8 mouse cellular contexts compared by ENCODE assay signal in genomic region chr9:77751091-77751521, GRCm38 (mm10). TPM values are rescaled to one million over a fixed set of nuclear protein-coding genes. Genes with fewer than 3 reads are reported as not detected.
DNase-seq lines count a peak whose midpoint lies in the region; ATAC-seq and TF ChIP-seq lines count a peak whose summit lies in the region.

No protein-coding gene starts in this region.

- 0 out of 2 replicates have a peak, but pooled peaks have one; percentile 27 for TF ChIP-seq POLR2A in bone marrow, adult 2 months (IDR thresholded peaks at IDR 0.05; ENCODE audit: borderline replicate concordance, control insufficient read depth, low read depth, low read length)

- peak overlapping the region; percentile 83 for H3K4me3 ChIP-seq in bone marrow, adult 2 months (replicated peaks; ENCODE audit: control insufficient read depth, low read depth, low read length)
- H3K4me3 ChIP-seq in heart, embryonic 14.5 days (ENCODE audit: control insufficient read depth in 1 of 2, insufficient read depth in 1 of 2, low read depth in 1 of 2, low read length in 2 of 2) = peak overlapping the region; percentile 58 to 90
- peak overlapping the region; percentile 71 for H3K4me3 ChIP-seq in liver, embryonic 16.5 days (ENCODE audit: low read depth, low read length)
- H3K4me3 ChIP-seq in stomach, postnatal 0 days (ENCODE audit: low read depth, low read length) = peak overlapping the region; percentile 60

- peak; percentile 27 for DNase-seq in layer of hippocampus, adult 9-10 months (ENCODE audit: low spot score)
- no peak for DNase-seq in layer of hippocampus, adult 11-12 months (ENCODE audit: low spot score)
- DNase-seq in stomach, postnatal 0 days (ENCODE audit: low spot score) = no peak
- DNase-seq in cerebellum, adult 8-10 months = no peak
- DNase-seq in right cerebral cortex, postnatal 14 days = no peak

- 0 out of 2 replicates have a peak, but pooled peaks have one; percentile 2 for ATAC-seq in heart, embryonic 14.5 days (ENCODE audit: insufficient number of reproducible peaks, insufficient read depth, low FRiP score, low read depth)
- no peak for ATAC-seq in liver, embryonic 16.5 days (ENCODE audit: low read depth)
- ATAC-seq in stomach, postnatal 0 days (ENCODE audit: low FRiP score, low TSS enrichment) = no peak

- under 1% methylated on average over 12 of the region's 12 CpGs for WGBS in bone marrow, adult 2 months
- WGBS in heart, embryonic 14.5 days = 0% methylated on average over 12 of the region's 12 CpGs
- WGBS in liver, embryonic 16.5 days (ENCODE audit: insufficient replicate concordance) = under 1% methylated on average over 12 of the region's 12 CpGs
- WGBS in stomach, postnatal 0 days = under 1% methylated on average over 12 of the region's 12 CpGs

- TF ChIP-seq EP300 in stomach, postnatal 0 days (optimal IDR thresholded peaks at IDR 0.05) = no peak

- H3K27me3 ChIP-seq in heart, embryonic 14.5 days (ENCODE audit: control insufficient read depth, insufficient read depth, low read length) = no peaks in the 10 kb centered on the region
- no peaks in the 10 kb centered on the region for H3K27me3 ChIP-seq in liver, embryonic 16.5 days (ENCODE audit: control insufficient read depth, insufficient read depth, low read depth, low read length)
- no peaks in the 10 kb centered on the region for H3K27me3 ChIP-seq in stomach, postnatal 0 days (ENCODE audit: control insufficient read depth, insufficient read depth, low read length)

- peak overlapping the region; percentile 67 for H3K4me2 ChIP-seq in heart, embryonic 14.5 days (ENCODE audit: low read length)
- H3K4me2 ChIP-seq in liver, embryonic 16.5 days (ENCODE audit: low read depth, low read length) = peak overlapping the region; percentile 97
- H3K4me2 ChIP-seq in stomach, postnatal 0 days (replicated peaks; ENCODE audit: low read depth) = peak overlapping the region; percentile 77

- peak overlapping the region; percentile 73 for H3K9ac ChIP-seq in heart, embryonic 14.5 days (ENCODE audit: low read length)
- peak overlapping the region; percentile 83 for H3K9ac ChIP-seq in liver, embryonic 16.5 days (ENCODE audit: low read depth, low read length)
- H3K9ac ChIP-seq in stomach, postnatal 0 days (ENCODE audit: low read length) = peak overlapping the region; percentile 77

- peak overlapping the region; percentile 85 for H3K27ac ChIP-seq in bone marrow, adult 2 months (ENCODE audit: control insufficient read depth, insufficient read depth, low read depth, low read length, poor library complexity)
- peak overlapping the region; percentile 88 to 94 for H3K27ac ChIP-seq in heart, embryonic 14.5 days (replicated peaks in 1 of 2; ENCODE audit: control insufficient read depth in 1 of 2, insufficient read depth in 1 of 2, low read depth in 2 of 2, low read length in 2 of 2)
- H3K27ac ChIP-seq in liver, embryonic 16.5 days (ENCODE audit: low read length) = peak overlapping the region; percentile 95
- peak overlapping the region; percentile 93 for H3K27ac ChIP-seq in stomach, postnatal 0 days (replicated peaks)

- H3K9me3 ChIP-seq in heart, embryonic 14.5 days (ENCODE audit: control insufficient read depth, low read length) = no peaks in the 10 kb centered on the region
- H3K9me3 ChIP-seq in liver, embryonic 16.5 days (replicated peaks; ENCODE audit: control insufficient read depth, low read length) = no peaks in the 10 kb centered on the region
- H3K9me3 ChIP-seq in stomach, postnatal 0 days (ENCODE audit: control insufficient read depth, low read length) = no peaks in the 10 kb centered on the region

- no peaks in the 10 kb centered on the region for H3K36me3 ChIP-seq in heart, embryonic 14.5 days (ENCODE audit: control insufficient read depth, insufficient read depth, low read length)
- no peaks in the 10 kb centered on the region for H3K36me3 ChIP-seq in liver, embryonic 16.5 days (ENCODE audit: control insufficient read depth, insufficient read depth)
- no peaks in the 10 kb centered on the region for H3K36me3 ChIP-seq in stomach, postnatal 0 days (ENCODE audit: control insufficient read depth, insufficient read depth, low read length)

- no peaks in the 10 kb centered on the region; the same call in 1 of the 2 replicates for H3K4me1 ChIP-seq in bone marrow, adult 2 months (ENCODE audit: control insufficient read depth, insufficient read depth, low read length)
- peaks cover 2 to 9% of the 10 kb centered on the region in 2 experiments; a peak in 3 of 4 replicates for H3K4me1 ChIP-seq in heart, embryonic 14.5 days (ENCODE audit: control insufficient read depth in 2 of 2, insufficient read depth in 2 of 2, low read length in 2 of 2)
- H3K4me1 ChIP-seq in liver, embryonic 16.5 days (ENCODE audit: control insufficient read depth, low read depth, low read length) = peaks cover 24% of the 10 kb centered on the region
- H3K4me1 ChIP-seq in stomach, postnatal 0 days (replicated peaks; ENCODE audit: control insufficient read depth, insufficient read depth) = 0 out of 2 replicates have a peak, but pooled peaks cover 2% of the 10 kb centered on the region

- TF ChIP-seq CTCF in bone marrow, adult 2 months (IDR thresholded peaks at IDR 0.05; ENCODE audit: control insufficient read depth, insufficient read depth, low read length) = no peak
- TF ChIP-seq CTCF in stomach, postnatal 0 days (IDR thresholded peaks at IDR 0.05; ENCODE audit: low read depth) = no peak

RNA-seq across cellular contexts. Expression of gene Gclc, which starts 3.2 kb away (rescaled TPM):
- polyA plus RNA-seq in bone marrow, adult 2 months (2011; ENCODE audit: insufficient read depth, insufficient read length, low replicate concordance, missing spikeins) = 39.7 and 42.6 TPM in 2 replicates
- 8.2 and 9.8 TPM in 2 replicates for polyA plus RNA-seq in heart, embryonic 14.5 days (2014; fragmentation: Nextera tagmentation; extraction: Ambion mirVana)
- polyA plus RNA-seq in liver, embryonic 16.5 days (2015; fragmentation: Nextera tagmentation; extraction: Ambion mirVana) = 21.9 and 24.6 TPM in 2 replicates
- 18.1 and 20.2 TPM in 2 replicates for polyA plus RNA-seq in stomach, postnatal 0 days (2015; fragmentation: Nextera tagmentation; extraction: Ambion mirVana)
